20 mouse cellular contexts compared by ENCODE assay signal in the genomic region with DNA sequence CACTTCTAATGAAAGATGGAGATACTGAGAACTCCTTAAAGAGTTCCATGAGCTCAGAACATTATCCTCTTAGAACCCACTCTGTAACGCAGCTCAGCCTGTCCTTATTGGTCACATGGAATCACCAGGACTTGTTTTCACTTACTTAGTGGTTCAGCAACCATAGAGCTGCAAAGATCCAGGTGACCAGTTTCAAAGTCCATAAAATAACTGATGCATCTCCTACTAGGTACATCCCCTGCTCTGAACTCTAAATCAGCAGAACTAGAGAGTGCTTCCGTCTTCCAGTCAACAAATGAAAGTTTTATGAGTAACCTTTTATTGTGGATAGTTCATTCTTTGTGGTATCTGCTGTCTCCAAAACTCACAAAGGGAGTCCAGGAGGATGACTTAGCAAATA.
"Had no signal": no experiment of that assay in that cellular context is flagged by ENCODE, and none has a peak within 500 bp of the region (broad histone marks: within the 10 kb centered on the region; RNA-seq: fewer than 3 reads in every experiment).

No protein-coding gene starts in this region.

- H3K36me3 ChIP-seq: heart, embryonic 10.5 days; heart, embryonic 12.5 days; hindbrain, embryonic 10.5 days; hindbrain, embryonic 12.5 days; intestine, embryonic 15.5 days; limb, embryonic 10.5 days; limb, embryonic 12.5 days; liver, embryonic 13.5 days; liver, embryonic 15.5 days had no signal

- H3K27ac ChIP-seq: gastrocnemius, adult 2 months; heart, embryonic 10.5 days; hindbrain, embryonic 10.5 days; hindbrain, embryonic 12.5 days; hindbrain, embryonic 14.5 days; intestine, embryonic 15.5 days; layer of hippocampus, adult 2 months; left cerebral cortex, adult 2 months; limb, embryonic 10.5 days; limb, embryonic 12.5 days; liver, embryonic 13.5 days; liver, embryonic 15.5 days had no signal

- DNase-seq: gastrocnemius, adult 2 months; gastrocnemius, postnatal 10 days; gastrocnemius, postnatal 25 days; heart, adult 18-20 months; heart, postnatal 10 days; heart, postnatal 4 days; liver; liver, embryonic 13.5 days; liver, postnatal 0 days had no signal

- H3K4me3 ChIP-seq: gastrocnemius, adult 2 months; heart, embryonic 10.5 days; heart, embryonic 12.5 days; hindbrain, embryonic 10.5 days; hindbrain, embryonic 12.5 days; intestine, embryonic 15.5 days; layer of hippocampus, adult 2 months; left cerebral cortex, adult 2 months; limb, embryonic 10.5 days; limb, embryonic 12.5 days; liver, embryonic 13.5 days; liver, embryonic 15.5 days had no signal

- H3K4me1 ChIP-seq: heart, embryonic 10.5 days; heart, embryonic 12.5 days; hindbrain, embryonic 10.5 days; hindbrain, embryonic 12.5 days; intestine, embryonic 15.5 days; limb, embryonic 12.5 days; liver, embryonic 13.5 days; liver, embryonic 15.5 days had no signal

- H3K27me3 ChIP-seq: heart, embryonic 12.5 days; hindbrain, embryonic 12.5 days; intestine, embryonic 15.5 days; limb, embryonic 12.5 days; liver, embryonic 13.5 days; liver, embryonic 15.5 days had no signal
